Mouse (Mus musculus): ENCODE measurements around the gene Slc4a5. TPM values are rescaled to one million over a fixed set of nuclear protein-coding genes. Genes with fewer than 3 reads are reported as not detected.

The Slc4a5 gene
- polyA plus RNA-seq, 1 experiment from 2014 or later: 2.5 TPM

GRCm38 (mm10) chr6:83244422-83245061 is 24.9 kb downstream of the Slc4a5 start:
- H3K4me3 ChIP-seq (ENCODE audit: low read depth, low read length): no peak overlapping the region
- DNase-seq (ENCODE audit: low spot score): no peak
- H3K36me3 ChIP-seq (ENCODE audit: control insufficient read depth, insufficient read depth, low read length): no peaks in the 10 kb centered on the region
- no peaks in the 10 kb centered on the region for H3K9me3 ChIP-seq (ENCODE audit: control insufficient read depth, low read length)
- no peak overlapping the region for H3K27ac ChIP-seq (ENCODE audit: low read depth, low read length)
- 65% methylated on average over 10 of the region's 10 CpGs for WGBS
- H3K9ac ChIP-seq (ENCODE audit: low read depth, low read length): no peak overlapping the region
- no peak for ATAC-seq (ENCODE audit: low FRiP score)
- no peak overlapping the region for H3K4me2 ChIP-seq (replicated peaks; ENCODE audit: low read depth, low read length)
- H3K27me3 ChIP-seq (ENCODE audit: control insufficient read depth, insufficient read depth, low read length): no peaks in the 10 kb centered on the region
- H3K4me1 ChIP-seq (replicated peaks; ENCODE audit: control insufficient read depth, insufficient read depth, low read length): no peaks in the 10 kb centered on the region

- Histone ChIP-seq H3K4me1 (replicated peaks; ENCODE audit: control insufficient read depth, insufficient read depth, low read length) (no peaks in the 10 kb centered on the region), H3K9me3 (ENCODE audit: control insufficient read depth, low read length) (no peaks in the 10 kb centered on the region), H3K4me2 (replicated peaks; ENCODE audit: low read depth, low read length) (no peak overlapping the region), H3K36me3 (ENCODE audit: control insufficient read depth, insufficient read depth, low read length) (no peaks in the 10 kb centered on the region), H3K4me3 (ENCODE audit: low read depth, low read length) (no peak overlapping the region), H3K27ac (ENCODE audit: low read depth, low read length) (no peak overlapping the region), H3K27me3 (ENCODE audit: control insufficient read depth, insufficient read depth, low read length) (no peaks in the 10 kb centered on the region), H3K9ac (ENCODE audit: low read depth, low read length) (no peak overlapping the region)
- ATAC-seq (ENCODE audit: low FRiP score) (no peak), DNase-seq (ENCODE audit: low spot score) (no peak)
- 94% methylated on average over 6 of the region's 6 CpGs for WGBS
Measured at GRCm38 (mm10) chr6:83245134-83245533, 25.5 kb downstream of the Slc4a5 start.

- no peak for ATAC-seq (ENCODE audit: low FRiP score)
- H3K9ac ChIP-seq (ENCODE audit: low read depth, low read length): no peak overlapping the region
- H3K4me1 ChIP-seq (replicated peaks; ENCODE audit: control insufficient read depth, insufficient read depth, low read length): no peaks in the 10 kb centered on the region
- no peak overlapping the region for H3K27ac ChIP-seq (ENCODE audit: low read depth, low read length)
- H3K4me3 ChIP-seq (ENCODE audit: low read depth, low read length): no peak overlapping the region
- no peaks in the 10 kb centered on the region for H3K9me3 ChIP-seq (ENCODE audit: control insufficient read depth, low read length)
- no peak overlapping the region for H3K4me2 ChIP-seq (replicated peaks; ENCODE audit: low read depth, low read length)
- no peak for DNase-seq (ENCODE audit: low spot score)
- H3K36me3 ChIP-seq (ENCODE audit: control insufficient read depth, insufficient read depth, low read length): no peaks in the 10 kb centered on the region
- 97% methylated on average over 1 of the region's 1 CpGs for WGBS
- H3K27me3 ChIP-seq (ENCODE audit: control insufficient read depth, insufficient read depth, low read length): no peaks in the 10 kb centered on the region
Measured at GRCm38 (mm10) chr6:83245997-83246396, 26.4 kb downstream of the Slc4a5 start.

- Histone ChIP-seq H3K9me3 (ENCODE audit: control insufficient read depth, low read length) (no peaks in the 10 kb centered on the region), H3K27me3 (ENCODE audit: control insufficient read depth, insufficient read depth, low read length) (no peaks in the 10 kb centered on the region), H3K27ac (ENCODE audit: low read depth, low read length) (no peak overlapping the region), H3K9ac (ENCODE audit: low read depth, low read length) (no peak overlapping the region), H3K4me1 (replicated peaks; ENCODE audit: control insufficient read depth, insufficient read depth, low read length) (no peaks in the 10 kb centered on the region), H3K4me3 (ENCODE audit: low read depth, low read length) (no peak overlapping the region), H3K36me3 (ENCODE audit: control insufficient read depth, insufficient read depth, low read length) (no peaks in the 10 kb centered on the region), H3K4me2 (replicated peaks; ENCODE audit: low read depth, low read length) (no peak overlapping the region)
- no peak for ATAC-seq (ENCODE audit: low FRiP score)
- 94% methylated on average over 4 of the region's 4 CpGs for WGBS
- no peak for DNase-seq (ENCODE audit: low spot score)
Measured at GRCm38 (mm10) chr6:83246750-83247149, 27.1 kb downstream of the Slc4a5 start.

GRCm38 (mm10) chr6:83247153-83247552 is 27.5 kb downstream of the Slc4a5 start:
- H3K27ac ChIP-seq (ENCODE audit: low read depth, low read length): no peak overlapping the region
- H3K9ac ChIP-seq (ENCODE audit: low read depth, low read length): no peak overlapping the region
- H3K9me3 ChIP-seq (ENCODE audit: control insufficient read depth, low read length): no peaks in the 10 kb centered on the region
- 94% methylated on average over 2 of the region's 2 CpGs for WGBS
- ATAC-seq (ENCODE audit: low FRiP score) (no peak), DNase-seq (ENCODE audit: low spot score) (no peak)
- H3K4me2 ChIP-seq (replicated peaks; ENCODE audit: low read depth, low read length): no peak overlapping the region
- no peaks in the 10 kb centered on the region for H3K27me3 ChIP-seq (ENCODE audit: control insufficient read depth, insufficient read depth, low read length)
- H3K36me3 ChIP-seq (ENCODE audit: control insufficient read depth, insufficient read depth, low read length): no peaks in the 10 kb centered on the region
- H3K4me3 ChIP-seq (ENCODE audit: low read depth, low read length): no peak overlapping the region
- no peaks in the 10 kb centered on the region for H3K4me1 ChIP-seq (replicated peaks; ENCODE audit: control insufficient read depth, insufficient read depth, low read length)

- WGBS: 71% methylated on average over 7 of the region's 7 CpGs
- Histone ChIP-seq H3K4me1 (replicated peaks; ENCODE audit: control insufficient read depth, insufficient read depth, low read length) (no peaks in the 10 kb centered on the region), H3K27ac (ENCODE audit: low read depth, low read length) (no peak overlapping the region), H3K36me3 (ENCODE audit: control insufficient read depth, insufficient read depth, low read length) (no peaks in the 10 kb centered on the region), H3K4me3 (ENCODE audit: low read depth, low read length) (no peak overlapping the region), H3K9me3 (ENCODE audit: control insufficient read depth, low read length) (no peaks in the 10 kb centered on the region), H3K9ac (ENCODE audit: low read depth, low read length) (no peak overlapping the region), H3K27me3 (ENCODE audit: control insufficient read depth, insufficient read depth, low read length) (no peaks in the 10 kb centered on the region), H3K4me2 (replicated peaks; ENCODE audit: low read depth, low read length) (no peak overlapping the region)
- DNase-seq (ENCODE audit: low spot score) (no peak), ATAC-seq (ENCODE audit: low FRiP score) (no peak)
Measured at GRCm38 (mm10) chr6:83254242-83254641, 34.6 kb downstream of the Slc4a5 start.

GRCm38 (mm10) chr6:83264516-83264915 is 44.9 kb downstream of the Slc4a5 start:
- Histone ChIP-seq H3K9me3 (ENCODE audit: control insufficient read depth, low read length) (no peaks in the 10 kb centered on the region), H3K27ac (ENCODE audit: low read depth, low read length) (no peak overlapping the region), H3K9ac (ENCODE audit: low read depth, low read length) (no peak overlapping the region), H3K27me3 (ENCODE audit: control insufficient read depth, insufficient read depth, low read length) (no peaks in the 10 kb centered on the region), H3K4me1 (replicated peaks; ENCODE audit: control insufficient read depth, insufficient read depth, low read length) (no peaks in the 10 kb centered on the region), H3K4me3 (ENCODE audit: low read depth, low read length) (no peak overlapping the region), H3K4me2 (replicated peaks; ENCODE audit: low read depth, low read length) (no peak overlapping the region), H3K36me3 (ENCODE audit: control insufficient read depth, insufficient read depth, low read length) (no peaks in the 10 kb centered on the region)
- 91% methylated on average over 1 of the region's 1 CpGs for WGBS
- DNase-seq (ENCODE audit: low spot score): no peak
- no peak for ATAC-seq (ENCODE audit: low FRiP score)

- Histone ChIP-seq H3K27me3 (ENCODE audit: control insufficient read depth, insufficient read depth, low read length) (no peaks in the 10 kb centered on the region), H3K9me3 (ENCODE audit: control insufficient read depth, low read length) (no peaks in the 10 kb centered on the region), H3K4me2 (replicated peaks; ENCODE audit: low read depth, low read length) (no peak overlapping the region), H3K36me3 (ENCODE audit: control insufficient read depth, insufficient read depth, low read length) (no peaks in the 10 kb centered on the region), H3K27ac (ENCODE audit: low read depth, low read length) (no peak overlapping the region), H3K9ac (ENCODE audit: low read depth, low read length) (no peak overlapping the region), H3K4me1 (replicated peaks; ENCODE audit: control insufficient read depth, insufficient read depth, low read length) (no peaks in the 10 kb centered on the region), H3K4me3 (ENCODE audit: low read depth, low read length) (no peak overlapping the region)
- no peak for ATAC-seq (ENCODE audit: low FRiP score)
- peak; percentile 27 for DNase-seq (ENCODE audit: low spot score)
Measured at GRCm38 (mm10) chr6:83265253-83265652, 45.6 kb downstream of the Slc4a5 start.

- no peaks in the 10 kb centered on the region for H3K4me1 ChIP-seq (replicated peaks; ENCODE audit: control insufficient read depth, insufficient read depth, low read length)
- H3K9ac ChIP-seq (ENCODE audit: low read depth, low read length): no peak overlapping the region
- ATAC-seq (ENCODE audit: low FRiP score): no peak
- no peaks in the 10 kb centered on the region for H3K36me3 ChIP-seq (ENCODE audit: control insufficient read depth, insufficient read depth, low read length)
- no peaks in the 10 kb centered on the region for H3K27me3 ChIP-seq (ENCODE audit: control insufficient read depth, insufficient read depth, low read length)
- no peak overlapping the region for H3K4me2 ChIP-seq (replicated peaks; ENCODE audit: low read depth, low read length)
- 88% methylated on average over 4 of the region's 4 CpGs for WGBS
- H3K9me3 ChIP-seq (ENCODE audit: control insufficient read depth, low read length): no peaks in the 10 kb centered on the region
- H3K27ac ChIP-seq (ENCODE audit: low read depth, low read length): no peak overlapping the region
- no peak overlapping the region for H3K4me3 ChIP-seq (ENCODE audit: low read depth, low read length)
- DNase-seq (ENCODE audit: low spot score): no peak
Measured at GRCm38 (mm10) chr6:83265653-83266052, 46.0 kb downstream of the Slc4a5 start.

All from hindbrain, embryonic 11.5 days (tissue).